Mouse (Mus musculus): ENCODE results near the gene Chmp3. TPM values are rescaled to one million over a fixed set of nuclear protein-coding genes. Genes with fewer than 3 reads are reported as not detected.

The Chmp3 gene
- polyA plus RNA-seq, 2 experiments from 2014 or later, result 73.3 to 112 TPM

GRCm38 (mm10) chr6:71609968-71610367, 66.4 kb downstream of the Chmp3 start:
- no peak for ATAC-seq

DNA sequence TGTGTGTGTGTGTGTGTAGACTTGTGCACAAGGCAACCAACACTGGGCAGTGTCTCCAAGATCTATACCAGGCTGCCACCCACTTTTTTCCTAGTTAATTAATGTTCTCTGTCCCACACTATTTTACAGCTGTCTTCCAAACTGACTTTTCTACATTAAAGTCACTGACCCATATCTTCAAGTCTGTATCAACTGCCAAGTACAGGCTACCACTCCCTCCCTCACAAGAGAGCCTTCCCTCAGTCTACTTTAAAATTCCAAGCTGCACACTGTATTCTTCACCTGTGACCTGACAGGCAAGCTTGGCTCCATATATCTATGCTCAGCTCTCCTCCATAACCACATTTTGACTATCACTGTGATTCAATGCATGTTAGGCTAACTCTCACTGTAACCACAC, 69.6 kb downstream of the Chmp3 start:
- ATAC-seq, result no peak

GRCm38 (mm10) chr6:71616959-71617358, 73.4 kb downstream of the Chmp3 start:
- ATAC-seq, result no peak

DNA sequence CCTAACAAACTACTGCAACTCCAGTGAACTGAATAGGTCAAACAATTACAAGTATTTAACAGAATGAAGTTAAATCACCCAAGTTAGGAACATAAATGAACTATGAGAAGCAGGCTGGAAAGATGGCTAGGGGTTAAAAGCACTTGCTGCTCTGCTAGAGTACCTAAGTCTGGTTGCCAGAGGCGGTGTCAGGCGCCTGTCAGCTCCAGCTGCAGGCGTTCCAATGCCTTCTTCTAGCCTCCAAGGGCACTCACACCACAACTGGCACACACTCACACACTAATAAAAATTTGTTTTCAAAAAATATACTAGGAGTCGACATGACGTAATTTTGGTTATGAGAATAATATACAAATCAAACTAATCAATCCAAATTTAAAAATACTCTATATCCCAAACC, 78.0 kb downstream of the Chmp3 start:
- no peak for ATAC-seq

DNA sequence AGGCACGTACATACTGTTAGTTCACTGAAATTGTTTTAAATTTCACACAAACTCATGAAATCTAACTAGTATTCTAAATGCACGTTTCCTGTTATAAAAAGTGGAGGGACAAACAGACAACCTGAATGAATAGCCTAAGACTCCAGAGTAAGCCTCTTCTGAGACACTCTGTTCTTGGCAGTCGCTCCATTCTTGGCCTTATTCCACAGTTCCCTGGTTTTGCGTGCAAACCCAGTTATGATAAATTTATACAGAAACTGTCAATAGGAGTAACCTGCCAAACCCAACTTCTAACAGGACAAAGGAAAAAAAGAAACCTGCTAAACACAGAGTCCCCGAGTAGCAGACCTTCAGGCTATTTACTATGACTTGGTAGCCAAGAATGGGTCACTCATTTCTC, 78.4 kb downstream of the Chmp3 start:
- ATAC-seq, result no peak

- ATAC-seq, result no peak
Measured at GRCm38 (mm10) chr6:71624723-71625122, 81.1 kb downstream of the Chmp3 start.

DNA sequence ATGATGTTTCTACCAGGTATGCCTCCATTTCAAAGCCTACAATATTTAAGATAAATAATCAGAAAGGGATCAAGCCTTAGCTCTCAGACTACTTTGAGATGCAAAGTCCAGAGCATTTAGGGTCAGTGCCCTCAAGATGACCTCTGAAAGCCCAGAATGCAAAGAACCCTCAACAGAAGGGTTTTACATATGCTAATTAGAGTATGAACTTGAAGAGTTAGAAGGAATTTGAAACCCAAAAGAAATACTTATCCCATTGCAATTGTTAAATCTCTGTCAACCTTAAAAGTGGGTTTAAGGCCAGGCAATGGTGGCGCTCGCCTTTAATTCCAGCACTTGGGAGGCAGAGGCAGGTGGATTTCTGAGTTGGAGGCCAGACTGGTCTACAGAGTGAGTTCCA, 82.4 kb downstream of the Chmp3 start:
- no peak for ATAC-seq

DNA sequence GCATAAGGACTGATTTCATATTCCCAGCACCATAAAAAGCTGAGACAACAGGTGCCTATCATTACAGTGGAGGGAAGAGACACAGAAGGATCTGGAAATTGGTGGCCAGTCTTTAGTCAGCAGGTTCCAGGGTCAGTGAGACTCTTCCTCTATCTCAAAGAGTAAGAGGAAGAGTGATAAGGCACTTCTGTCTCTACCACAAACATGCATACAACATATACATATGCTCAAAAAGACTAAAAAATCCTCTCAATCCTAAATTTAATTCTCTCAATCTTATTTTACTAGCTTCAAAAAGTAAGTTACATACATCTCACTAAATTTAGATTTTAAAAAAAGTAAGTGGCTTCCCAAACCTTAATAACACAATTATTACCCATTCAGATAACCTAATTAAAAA, 83.7 kb downstream of the Chmp3 start:
- ATAC-seq, result no peak

DNA sequence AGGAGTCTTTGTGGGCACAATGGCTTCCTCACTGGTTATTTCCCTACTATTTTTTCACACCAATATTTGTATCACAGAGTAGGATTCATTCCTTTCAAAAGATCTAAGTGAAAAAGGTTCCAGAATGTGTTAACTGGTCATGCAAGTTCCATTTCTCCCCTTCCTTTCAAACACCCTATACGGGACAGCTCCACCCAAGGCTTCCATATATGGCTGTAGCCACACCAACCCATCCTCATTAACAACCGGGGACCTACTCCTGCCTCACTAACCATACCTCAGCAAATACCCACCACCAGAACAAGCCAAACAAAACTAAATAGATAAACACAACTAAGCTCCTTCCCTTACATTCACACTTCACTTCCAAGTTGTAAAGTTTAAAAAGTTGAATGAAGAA, 87.6 kb downstream of the Chmp3 start:
- ATAC-seq, result no peak

- ATAC-seq, result no peak
Measured at GRCm38 (mm10) chr6:71631706-71632461, 88.3 kb downstream of the Chmp3 start.

Other genes with a start within 250 kb of the Chmp3 start
- gene Smyd1, start 221.6 kb upstream of the Chmp3 start, polyA plus RNA-seq (2017; shearing (Covaris generic)), result under 1 TPM; 0.18 to 0.50 TPM
- gene Cd8b1, start 221.0 kb upstream of the Chmp3 start, polyA plus RNA-seq (2017; shearing (Covaris generic)), result 10 to 100 TPM; 18.6 to 19.3 TPM
- gene Cd8a, start 170.4 kb upstream of the Chmp3 start, polyA plus RNA-seq (2017; shearing (Covaris generic)), result 1 to 10 TPM; 1.6 to 2.4 TPM
- 10 to 100 TPM; 11.6 to 18.4 TPM for gene Rmnd5a, start 103.2 kb upstream of the Chmp3 start, polyA plus RNA-seq (2017; shearing (Covaris generic))
- gene Rnf103, start 49.9 kb upstream of the Chmp3 start, polyA plus RNA-seq (2017; shearing (Covaris generic)), result 1 to 10 TPM; 2.9 to 5.7 TPM
- 10 to 100 TPM; 49.8 to 71.0 TPM for gene Kdm3a, start 89.2 kb downstream of the Chmp3 start, polyA plus RNA-seq (2017; shearing (Covaris generic))
- gene Reep1, start 163.8 kb downstream of the Chmp3 start, polyA plus RNA-seq (2017; shearing (Covaris generic)), result 1 to 10 TPM in 1 of 2 experiments, under 1 TPM in 1; 0.74 to 1.8 TPM